Mouse (Mus musculus) ES-Bruce4 (cell line): ENCODE data around the gene Nlrx1. TPM values are rescaled to one million over a fixed set of nuclear protein-coding genes. Genes with fewer than 3 reads are reported as not detected.

Source experiments
- H3K27ac ChIP-seq: 2 replicates; pipeline ENCODE4 v1.5.1; 2012; ENCODE audit warnings: low read length, inconsistent platforms; ENCODE audit not compliant: insufficient read depth
- H3K27me3 ChIP-seq: 2 replicates; pipeline ENCODE4 v1.6.1; 2012; ENCODE audit warnings: mild to moderate bottlenecking, low read length, inconsistent platforms; ENCODE audit not compliant: control insufficient read depth, poor library complexity, insufficient read depth, severe bottlenecking
- H3K36me3 ChIP-seq: 2 replicates; pipeline ENCODE4 v1.6.1; 2012; ENCODE audit warnings: inconsistent platforms, mild to moderate bottlenecking, low read length, moderate library complexity; ENCODE audit not compliant: control insufficient read depth, poor library complexity, insufficient read depth, severe bottlenecking
- H3K4me1 ChIP-seq: one replicate; pipeline ENCODE4 v1.8.1; 2011; ENCODE audit warnings: low read length; ENCODE audit not compliant: control insufficient read depth, insufficient read depth
- H3K4me3 ChIP-seq: 2 replicates; pipeline ENCODE4 v1.5.1; 2011; ENCODE audit warnings: low read depth, mild to moderate bottlenecking, low read length
- H3K9ac ChIP-seq: 2 replicates; pipeline ENCODE4 v1.6.1; 2012; ENCODE audit warnings: low read depth, mild to moderate bottlenecking, inconsistent platforms; ENCODE audit not compliant: poor library complexity, severe bottlenecking
- H3K9me3 ChIP-seq: replicated peaks from 2 replicates; pipeline ENCODE4 v1.6.1; 2012; ENCODE audit warnings: mild to moderate bottlenecking, low read length, inconsistent platforms; ENCODE audit not compliant: control insufficient read depth, poor library complexity, insufficient read depth, severe bottlenecking
- CTCF ChIP-seq: IDR thresholded peaks from one replicate; pipeline ENCODE4 v1.8.1; 2011; ENCODE audit warnings: low read depth, low read length
- EP300 ChIP-seq: IDR thresholded peaks from 2 replicates; pipeline ENCODE4 v1.6.1; 2011; ENCODE audit warnings: low read depth, low read length; ENCODE audit not compliant: insufficient read depth
- POLR2A ChIP-seq: IDR thresholded peaks from one replicate; pipeline ENCODE4 v1.8.1; 2011; ENCODE audit warnings: low read length; ENCODE audit not compliant: insufficient read depth
- polyA plus RNA-seq: library from polyadenylated mRNA; stranded (reverse); fragments of >200 nt; gene quantifications from 2 replicates; pipeline ENCODE4 v1.2.4, GENCODE M21; 2011; ENCODE audit warnings: low read depth; ENCODE audit not compliant: missing spikeins, insufficient read depth, insufficient read length

The Nlrx1 gene
- polyA plus RNA-seq, 1 experiment, result 1.6 TPM

DNA sequence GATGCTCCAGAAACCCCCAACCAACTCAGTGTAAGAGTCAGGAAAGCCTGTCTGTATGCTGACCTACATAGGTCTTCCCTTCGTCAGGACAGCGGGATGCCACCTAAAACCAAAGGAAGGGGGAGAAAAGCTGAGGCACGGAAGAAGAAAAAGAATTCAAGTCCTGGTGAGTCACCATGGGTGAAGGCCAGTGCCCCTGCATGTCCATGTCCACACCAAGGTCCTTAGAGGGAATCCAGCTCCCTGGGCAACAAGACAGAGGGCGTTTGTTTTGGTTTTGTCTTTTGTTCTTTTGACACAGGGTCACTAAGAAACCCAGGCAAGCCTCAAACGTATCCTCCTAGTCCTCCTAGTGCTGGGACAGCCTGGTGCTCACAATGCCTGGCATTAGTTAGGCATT lies 27.5 kb downstream of the Nlrx1 start:
- H3K9ac ChIP-seq, result no peak overlapping the region
- H3K27me3 ChIP-seq, result no peaks in the 10 kb centered on the region
- no peak overlapping the region for H3K4me3 ChIP-seq
- H3K4me1 ChIP-seq, result no peaks in the 10 kb centered on the region
- TF ChIP-seq CTCF (no peak), POLR2A (no peak), EP300 (no peak)
- no peak overlapping the region for H3K27ac ChIP-seq
- H3K9me3 ChIP-seq, result no peaks in the 10 kb centered on the region
- H3K36me3 ChIP-seq, result no peaks in the 10 kb centered on the region

DNA sequence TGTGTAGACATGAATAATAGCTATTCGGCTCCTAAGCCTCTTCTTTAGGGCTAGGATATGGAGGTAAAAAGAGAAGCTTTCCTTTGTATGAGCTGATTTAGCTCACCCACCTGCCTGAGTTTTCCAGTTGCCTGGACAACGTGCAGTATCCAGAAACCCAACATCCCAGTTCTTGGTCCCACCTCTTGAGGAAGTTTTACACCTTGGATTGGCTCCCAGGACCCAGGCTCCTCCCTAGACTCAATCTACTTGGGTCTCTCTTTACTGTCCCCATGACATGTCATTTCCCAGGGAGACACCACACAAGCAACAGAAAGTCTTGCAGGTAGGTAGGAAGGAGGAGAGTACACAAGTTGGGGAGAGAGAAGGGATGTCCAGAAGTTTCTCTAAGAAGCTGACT lies 28.0 kb downstream of the Nlrx1 start, which contains the start of gene Ccdc153:
Ccdc153 (plus strand) TSS at position 278 of the 400 bp plus-strand sequence.
- Histone ChIP-seq H3K36me3 (no peaks in the 10 kb centered on the region), H3K4me1 (no peaks in the 10 kb centered on the region), H3K27me3 (no peaks in the 10 kb centered on the region), H3K4me3 (no peak within 1 kb of the TSS), H3K9ac (no peak within 1 kb of the TSS), H3K27ac (no peak within 1 kb of the TSS), H3K9me3 (no peaks in the 10 kb centered on the region)
- TF ChIP-seq EP300 (no peak), CTCF (no peak), POLR2A (no peak)

DNA sequence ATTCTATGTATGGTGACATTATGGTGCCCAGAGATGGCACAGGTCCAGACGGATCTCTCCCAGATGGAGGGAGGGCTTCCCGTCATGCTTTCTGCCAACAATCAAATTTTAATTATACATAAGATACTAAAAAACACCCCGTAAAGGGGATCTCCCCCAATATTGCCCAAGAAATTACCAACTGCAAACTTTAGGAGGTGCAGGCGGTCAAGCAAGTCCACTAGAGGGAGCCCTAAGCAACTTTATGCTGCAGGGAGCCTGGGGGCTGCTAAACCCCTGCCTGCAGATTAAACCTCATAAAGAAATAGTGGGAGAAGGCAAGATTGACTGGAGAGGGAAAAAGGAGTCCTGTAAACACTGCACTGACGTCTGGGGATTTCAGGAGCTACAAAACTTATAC lies 29.0 kb downstream of the Nlrx1 start:
- no peaks in the 10 kb centered on the region for H3K36me3 ChIP-seq
- no peak overlapping the region for H3K9ac ChIP-seq
- no peaks in the 10 kb centered on the region for H3K9me3 ChIP-seq
- no peak for TF ChIP-seq POLR2A
- TF ChIP-seq EP300, result no peak
- peak; percentile 77 for TF ChIP-seq CTCF
- H3K27ac ChIP-seq, result no peak overlapping the region
- H3K4me1 ChIP-seq, result no peaks in the 10 kb centered on the region
- H3K4me3 ChIP-seq, result no peak overlapping the region
- no peaks in the 10 kb centered on the region for H3K27me3 ChIP-seq

DNA sequence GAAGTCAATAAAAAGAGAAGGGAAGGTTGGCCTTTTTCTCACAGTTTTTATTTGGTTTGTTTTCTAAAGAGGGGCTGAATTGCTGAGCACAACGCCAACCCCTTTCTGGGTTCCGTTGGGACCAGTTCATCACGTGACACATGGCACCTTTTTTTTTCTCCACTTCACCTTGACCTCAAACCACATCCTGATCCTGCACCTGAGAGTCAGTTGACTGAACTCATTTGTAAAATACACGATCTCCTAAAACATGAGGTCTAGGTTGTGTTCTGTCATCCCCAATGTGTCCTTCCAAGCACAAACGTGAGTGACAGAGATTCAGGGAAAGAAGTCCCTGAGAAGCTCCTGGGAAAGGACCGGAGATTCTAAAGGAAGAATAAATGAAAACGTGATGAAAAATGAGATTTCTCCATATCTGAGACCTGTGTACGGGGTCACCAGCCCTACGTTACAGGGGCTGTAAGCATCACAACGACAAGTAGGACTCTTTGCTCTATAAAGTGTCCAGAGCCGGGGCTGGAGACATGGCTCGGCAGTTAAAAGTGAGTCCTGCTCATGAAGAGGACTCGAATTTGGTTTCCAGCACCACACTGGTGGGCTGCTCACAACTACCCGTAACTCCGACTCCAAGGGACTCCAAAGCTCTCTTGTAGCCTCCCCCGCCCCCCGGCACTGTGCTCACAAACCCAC lies 29.8 kb downstream of the Nlrx1 start:
- no peaks in the 10 kb centered on the region for H3K4me1 ChIP-seq
- no peaks in the 10 kb centered on the region for H3K9me3 ChIP-seq
- H3K36me3 ChIP-seq, result no peaks in the 10 kb centered on the region
- no peak overlapping the region for H3K27ac ChIP-seq
- no peak overlapping the region for H3K9ac ChIP-seq
- H3K4me3 ChIP-seq, result no peak overlapping the region
- no peak for TF ChIP-seq CTCF
- TF ChIP-seq EP300, result no peak
- no peak for TF ChIP-seq POLR2A
- no peaks in the 10 kb centered on the region for H3K27me3 ChIP-seq

DNA sequence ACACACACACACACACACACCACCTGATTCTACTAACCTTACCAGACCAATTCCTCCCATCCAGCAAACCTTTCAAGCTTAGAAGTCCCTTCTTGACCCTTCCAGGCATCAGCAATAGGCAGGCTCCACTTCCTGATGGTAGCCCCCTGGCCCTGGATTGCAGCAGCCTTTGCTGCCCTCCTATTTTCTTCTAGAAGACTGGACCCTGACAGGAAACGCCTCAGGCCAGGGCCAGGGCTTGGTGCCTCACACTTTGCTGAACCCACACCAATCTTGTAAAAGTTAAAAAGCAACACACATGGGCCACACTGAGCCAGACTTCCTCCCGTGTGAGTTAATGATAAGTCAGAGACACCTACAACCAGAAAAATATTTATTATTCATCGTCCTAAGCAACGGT lies 31.3 kb downstream of the Nlrx1 start:
- Histone ChIP-seq H3K27me3 (no peaks in the 10 kb centered on the region), H3K4me3 (no peak overlapping the region), H3K4me1 (no peaks in the 10 kb centered on the region), H3K9me3 (no peaks in the 10 kb centered on the region), H3K9ac (no peak overlapping the region), H3K36me3 (no peaks in the 10 kb centered on the region), H3K27ac (no peak overlapping the region)
- no peak for TF ChIP-seq CTCF
- TF ChIP-seq EP300, result no peak
- TF ChIP-seq POLR2A, result no peak

DNA sequence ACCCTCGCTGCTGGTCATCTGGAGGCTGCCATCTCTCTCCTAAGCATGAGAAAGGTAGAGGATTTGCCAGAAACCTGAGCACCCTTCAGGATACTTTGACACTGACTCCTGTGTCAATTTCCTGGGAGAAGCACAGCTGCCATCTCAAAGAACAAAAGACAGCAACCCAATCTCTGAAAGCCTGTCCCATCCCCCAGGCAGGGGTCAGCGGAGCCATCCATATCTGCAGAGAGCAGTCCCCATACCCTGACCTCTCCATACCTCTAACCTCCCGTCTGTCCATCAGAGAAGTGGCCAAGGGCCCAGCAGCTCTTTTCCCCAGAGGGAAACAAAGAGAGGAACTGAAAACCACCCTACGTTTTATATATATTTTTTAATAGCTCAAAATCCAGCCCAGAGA lies 31.8 kb downstream of the Nlrx1 start:
- Histone ChIP-seq H3K9me3 (no peaks in the 10 kb centered on the region), H3K4me1 (no peaks in the 10 kb centered on the region), H3K4me3 (no peak overlapping the region), H3K27me3 (no peaks in the 10 kb centered on the region), H3K9ac (no peak overlapping the region), H3K36me3 (no peaks in the 10 kb centered on the region), H3K27ac (no peak overlapping the region)
- TF ChIP-seq EP300 (no peak), CTCF (no peak), POLR2A (no peak)
